Mouse (Mus musculus) stomach, postnatal 0 days (tissue): ENCODE measurements at regions not wholly inside any gene's neighbourhood (a gene's known extent, or its start where the extent isn't known, plus 50 kb on each side); places are given as distances from the start of the nearest gene placed in this dataset.

ENCODE experiments used
- CTCF ChIP-seq: IDR thresholded peaks from 2 replicates; pipeline ENCODE4 v1.5.1; 2016; ENCODE audit warnings: antibody characterized with exemption, low read depth, mild to moderate bottlenecking, moderate library complexity
- EP300 ChIP-seq: optimal IDR thresholded peaks from 2 replicates; pipeline ENCODE3; 2016; ENCODE audit warnings: antibody characterized with exemption

DNA sequence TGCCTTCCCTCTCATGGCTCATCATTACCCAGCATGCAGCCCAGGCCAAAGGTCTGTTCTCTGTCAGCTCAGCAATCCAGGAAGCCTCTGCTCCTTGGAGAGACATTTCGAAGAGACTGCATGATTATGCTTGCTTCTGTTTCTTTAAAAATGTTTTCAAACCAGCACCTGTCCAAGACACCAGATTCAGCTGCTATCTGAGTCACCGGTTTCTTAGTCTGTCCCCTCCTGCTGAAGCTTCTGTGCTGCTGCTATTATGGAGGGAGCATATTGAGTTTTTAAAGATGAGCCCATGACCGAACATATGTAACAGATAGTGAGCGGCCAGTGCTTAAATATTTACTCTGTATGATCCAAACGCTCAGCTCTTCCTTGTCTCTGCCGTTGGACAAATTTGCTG, 506.2 kb downstream of the Med13l start:
- TF ChIP-seq CTCF (no peak), EP300 (no peak)
